Mouse (Mus musculus): ENCODE data around the gene Tmem63c. TPM values are rescaled to one million over a fixed set of nuclear protein-coding genes. Genes with fewer than 3 reads are reported as not detected.

The Tmem63c gene
- total RNA-seq, 1 experiment from 2014 or later = not detected

DNA sequence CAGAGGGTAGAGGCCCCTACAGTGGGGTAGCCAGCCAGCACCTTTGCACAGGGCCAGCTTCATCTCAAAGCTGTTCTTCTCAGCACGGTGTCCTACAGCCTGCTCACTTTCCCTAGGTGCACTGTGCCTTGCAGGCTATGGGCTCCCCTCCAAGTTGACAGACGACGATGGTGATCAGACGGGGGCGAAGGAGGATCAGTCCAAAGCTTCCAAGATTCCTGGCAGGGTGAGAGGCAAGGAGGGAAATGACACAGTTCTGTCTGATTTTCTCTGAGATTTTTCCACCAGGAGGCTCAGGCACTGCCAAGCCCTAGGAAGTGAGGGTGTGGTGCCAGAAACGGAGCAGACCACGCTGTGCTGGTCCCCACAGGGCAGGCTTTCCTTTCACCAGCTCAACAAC, 19.7 kb downstream of the Tmem63c start:
- no peak for ATAC-seq (ENCODE audit: extremely low read depth, insufficient number of reproducible peaks, low FRiP score, poor library complexity, severe bottlenecking)

DNA sequence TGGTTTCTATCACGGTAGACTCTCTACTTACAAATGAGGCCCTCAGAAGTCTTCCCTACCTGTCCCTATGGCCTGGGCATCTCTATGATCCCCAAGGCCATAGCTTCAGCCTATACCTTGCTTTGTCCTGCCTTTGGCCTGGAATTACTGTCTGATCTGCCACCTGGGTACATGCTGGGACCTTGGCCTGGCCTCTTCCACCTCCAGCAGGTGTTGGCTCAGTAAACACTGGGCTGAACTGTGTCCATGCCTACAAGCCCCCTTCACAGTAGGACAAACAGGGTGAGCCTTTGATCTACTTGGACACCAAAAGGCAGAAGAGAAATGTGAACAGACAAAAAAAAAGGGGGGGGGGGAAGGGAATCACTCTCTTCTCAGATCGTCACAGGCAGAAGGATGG, 21.3 kb downstream of the Tmem63c start:
- ATAC-seq (ENCODE audit: extremely low read depth, insufficient number of reproducible peaks, low FRiP score, poor library complexity, severe bottlenecking) = no peak

DNA sequence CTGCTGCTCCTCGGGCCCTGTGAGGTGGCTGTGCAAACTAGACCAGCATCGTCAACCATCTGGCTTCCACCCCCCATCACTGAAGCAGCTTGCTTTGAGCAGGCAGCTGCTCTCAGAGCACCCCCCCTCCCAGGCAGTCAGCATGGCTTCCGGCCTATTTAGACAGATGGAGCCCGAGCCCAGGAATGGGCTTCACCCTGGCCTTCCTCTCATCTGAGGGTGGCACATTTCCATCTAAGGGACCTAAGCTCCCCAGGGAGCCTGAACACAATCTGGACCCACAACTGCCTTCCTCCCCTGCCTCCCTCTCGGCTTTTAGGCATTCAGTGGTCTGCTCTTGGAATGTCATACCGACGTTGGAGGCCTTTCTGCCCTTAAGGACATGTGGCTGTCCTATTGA, 22.1 kb downstream of the Tmem63c start:
- no peak for ATAC-seq (ENCODE audit: extremely low read depth, insufficient number of reproducible peaks, low FRiP score, poor library complexity, severe bottlenecking)

DNA sequence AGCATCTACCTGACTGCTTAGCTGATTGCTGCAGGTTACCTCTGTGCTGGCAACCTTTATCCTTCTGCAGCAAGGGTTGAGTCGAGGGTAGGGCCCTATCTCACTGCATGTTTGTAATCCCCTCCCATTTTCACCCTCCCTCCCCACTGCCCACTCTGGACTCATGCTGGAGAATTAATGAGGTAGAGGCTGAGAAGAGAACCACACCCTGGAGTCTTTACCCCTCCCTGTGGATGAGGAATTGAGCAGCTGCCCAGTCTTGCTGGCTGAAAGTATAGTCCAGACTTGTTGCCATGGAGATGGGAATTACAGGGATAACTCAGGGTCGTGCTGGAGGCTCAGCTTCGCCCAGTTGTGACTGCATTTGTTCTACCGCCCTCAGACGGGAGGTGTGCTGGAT, 23.6 kb downstream of the Tmem63c start:
- no peak for ATAC-seq (ENCODE audit: extremely low read depth, insufficient number of reproducible peaks, low FRiP score, poor library complexity, severe bottlenecking)

DNA sequence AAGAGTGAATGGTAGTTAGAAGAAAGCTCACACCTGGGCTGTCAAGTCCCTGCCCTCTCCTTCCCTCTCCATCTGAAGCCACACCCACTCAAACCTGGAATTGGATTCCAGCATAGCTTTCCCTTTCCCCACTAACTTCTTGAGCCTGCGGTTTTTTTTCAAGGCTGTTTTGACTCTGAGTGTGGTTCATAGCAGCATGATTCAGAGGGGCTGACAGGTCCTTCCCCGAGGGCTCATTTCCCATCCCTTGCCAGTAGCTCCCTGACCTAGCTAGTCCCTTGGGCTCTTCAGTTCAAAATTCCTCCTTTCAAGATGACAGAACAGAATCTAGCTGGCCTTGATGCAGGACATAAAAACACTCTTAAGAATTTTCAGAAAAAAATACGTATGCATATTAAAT, 26.4 kb downstream of the Tmem63c start:
- no peak for ATAC-seq (ENCODE audit: extremely low read depth, insufficient number of reproducible peaks, low FRiP score, poor library complexity, severe bottlenecking)

DNA sequence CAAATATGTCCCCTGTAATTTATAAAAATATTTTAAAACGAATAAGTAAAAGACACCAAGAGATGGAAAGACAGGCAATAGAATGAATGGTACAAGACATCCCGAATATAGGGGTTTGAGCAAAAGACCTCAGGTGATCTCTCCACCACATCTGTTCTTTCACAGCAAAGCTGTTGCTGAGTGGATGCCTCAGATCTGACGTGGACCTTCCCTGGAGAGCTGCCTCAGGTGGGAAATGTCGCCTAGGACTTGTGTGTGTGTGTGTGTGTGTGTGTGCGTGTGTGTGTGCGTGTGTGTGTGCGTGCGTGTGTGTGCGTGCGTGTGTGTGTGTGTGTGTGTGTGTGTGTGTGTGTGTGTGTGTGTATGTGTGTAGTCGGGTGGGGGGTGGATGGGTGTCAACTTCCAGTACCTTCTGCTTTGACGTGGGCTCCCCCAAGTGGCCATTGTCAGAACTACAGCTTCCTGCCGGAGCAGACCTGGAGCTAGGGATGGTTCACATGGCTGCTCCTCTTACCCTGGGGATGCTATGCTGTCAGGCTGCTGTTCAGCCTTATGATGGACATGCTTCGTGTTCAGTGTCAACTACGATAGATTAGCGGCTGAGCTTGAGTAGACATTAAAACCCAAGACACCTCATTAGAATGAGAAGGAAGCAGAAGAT, 31.7 kb downstream of the Tmem63c start:
- ATAC-seq (ENCODE audit: extremely low read depth, insufficient number of reproducible peaks, low FRiP score, poor library complexity, severe bottlenecking) = no peak; the same call in 1 of the 2 replicates

DNA sequence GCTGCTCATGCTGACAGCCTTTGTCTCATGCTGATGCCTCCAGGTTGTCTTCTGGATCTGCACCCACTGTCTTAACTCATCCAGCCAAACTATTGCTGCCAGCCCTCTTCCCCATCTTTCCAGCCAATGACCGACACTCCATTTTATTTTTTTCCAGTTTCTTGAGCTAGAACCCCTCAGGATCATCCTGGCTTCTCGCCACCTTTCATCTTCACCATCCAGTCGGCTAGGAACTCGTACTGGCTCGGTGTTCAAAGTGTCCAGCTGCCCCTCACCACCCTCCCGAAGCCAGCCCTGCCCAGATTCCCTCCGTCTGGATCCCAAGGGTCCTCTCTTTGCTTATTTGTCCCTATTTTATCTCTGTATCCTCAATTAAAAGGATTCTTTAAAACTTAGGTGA, 33.7 kb downstream of the Tmem63c start:
- no peak for ATAC-seq (ENCODE audit: extremely low read depth, insufficient number of reproducible peaks, low FRiP score, poor library complexity, severe bottlenecking)

DNA sequence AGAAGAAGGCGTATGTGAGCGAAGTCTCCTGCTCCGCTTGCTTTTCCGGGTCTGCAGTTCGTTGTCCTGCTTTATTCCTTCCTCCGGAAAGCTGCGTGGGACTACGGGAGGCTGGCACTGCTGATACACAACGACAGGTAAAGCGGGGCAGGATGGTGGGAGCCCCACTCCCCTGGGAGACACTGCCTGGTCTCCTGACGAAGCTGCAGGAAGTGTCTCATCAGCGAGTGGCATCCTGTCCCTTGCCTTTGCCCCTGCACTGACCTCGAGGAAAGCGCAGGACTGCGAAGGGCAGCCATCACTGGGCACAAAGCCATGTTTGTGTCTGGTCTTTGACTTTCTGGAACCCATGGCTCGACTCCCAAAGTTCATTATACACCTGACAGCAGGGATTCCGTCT, 35.9 kb downstream of the Tmem63c start:
- ATAC-seq (ENCODE audit: extremely low read depth, insufficient number of reproducible peaks, low FRiP score, poor library complexity, severe bottlenecking) = no peak

DNA sequence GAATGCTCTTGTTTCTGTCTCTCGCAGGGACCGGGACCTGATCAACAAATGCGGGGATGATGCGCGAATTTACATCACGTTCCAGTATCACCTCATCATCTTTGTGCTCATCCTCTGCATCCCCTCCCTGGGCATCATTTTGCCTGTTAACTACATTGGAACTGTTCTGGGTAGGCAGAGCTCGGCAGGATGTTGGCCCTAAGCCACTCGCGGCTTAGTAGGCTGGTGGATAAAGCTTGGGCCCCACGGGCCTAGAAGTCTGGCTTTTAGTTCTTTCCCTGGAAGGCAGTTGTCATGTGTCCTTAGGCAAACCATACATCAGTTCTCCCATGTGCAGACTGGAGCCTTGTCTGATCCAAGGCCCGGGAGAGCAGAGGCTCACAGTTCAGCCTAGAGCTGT, 44.3 kb downstream of the Tmem63c start:
- no peak for ATAC-seq (ENCODE audit: extremely low read depth, insufficient number of reproducible peaks, low FRiP score, poor library complexity, severe bottlenecking)

DNA sequence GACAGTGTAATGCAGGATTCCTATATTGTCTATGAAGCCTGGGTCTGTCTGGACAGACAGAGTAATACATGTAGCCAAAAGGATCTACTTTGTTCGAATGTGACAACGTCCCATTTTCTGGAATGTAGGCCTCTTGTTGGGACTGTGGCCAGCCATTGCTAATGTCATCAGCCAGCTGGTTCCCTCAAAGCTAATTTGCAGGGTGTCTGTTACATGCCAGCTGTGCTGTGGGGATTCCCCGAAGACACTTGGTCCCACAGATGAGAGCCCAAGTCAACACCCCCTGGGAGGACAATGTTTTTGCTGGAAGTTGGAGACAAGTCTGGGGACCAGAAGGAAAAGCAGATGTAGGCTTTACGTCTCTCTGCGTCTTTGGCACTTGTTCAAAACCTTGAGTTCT, 45.3 kb downstream of the Tmem63c start:
- no peak for ATAC-seq (ENCODE audit: extremely low read depth, insufficient number of reproducible peaks, low FRiP score, poor library complexity, severe bottlenecking)

DNA sequence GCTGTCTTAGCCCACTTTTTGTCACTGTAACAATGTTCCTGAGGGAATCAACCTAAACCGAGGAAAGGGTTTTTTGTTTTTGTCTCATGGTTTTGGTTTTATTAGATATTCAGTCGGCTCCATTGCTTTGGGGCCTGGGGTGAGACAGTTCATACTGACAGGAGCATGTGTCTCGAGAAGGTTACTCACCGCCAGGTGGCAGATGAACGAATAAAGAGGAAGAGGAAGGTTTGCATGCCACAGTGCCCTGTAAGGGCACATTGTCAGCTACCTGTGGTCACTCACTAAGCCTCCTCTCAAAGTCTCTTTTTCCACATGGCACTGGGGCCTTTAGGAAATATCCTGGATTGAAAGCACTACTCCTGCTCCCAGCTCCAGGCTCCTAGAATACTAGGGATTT, 49.4 kb downstream of the Tmem63c start:
- ATAC-seq (ENCODE audit: extremely low read depth, insufficient number of reproducible peaks, low FRiP score, poor library complexity, severe bottlenecking) = no peak

DNA sequence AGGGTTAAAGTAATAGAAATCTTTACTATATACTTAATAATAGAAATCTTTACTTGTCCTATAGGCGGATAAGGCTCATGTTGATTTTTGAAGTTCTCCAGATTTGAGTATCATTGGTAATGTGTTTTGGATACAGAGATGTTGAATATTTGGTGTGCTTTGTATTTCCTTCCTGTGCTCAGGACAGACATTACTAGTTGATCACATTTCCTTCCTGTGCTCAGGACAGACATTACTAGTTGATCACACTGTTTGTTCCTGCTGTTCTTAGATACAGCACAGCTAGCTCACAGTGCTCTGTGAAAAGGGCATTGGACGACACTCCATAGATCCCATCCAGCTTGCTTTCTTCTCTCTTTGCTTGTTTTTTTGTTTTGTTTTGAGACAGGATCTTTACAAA, 55.5 kb downstream of the Tmem63c start:
- no peak for ATAC-seq (ENCODE audit: extremely low read depth, insufficient number of reproducible peaks, low FRiP score, poor library complexity, severe bottlenecking)

DNA sequence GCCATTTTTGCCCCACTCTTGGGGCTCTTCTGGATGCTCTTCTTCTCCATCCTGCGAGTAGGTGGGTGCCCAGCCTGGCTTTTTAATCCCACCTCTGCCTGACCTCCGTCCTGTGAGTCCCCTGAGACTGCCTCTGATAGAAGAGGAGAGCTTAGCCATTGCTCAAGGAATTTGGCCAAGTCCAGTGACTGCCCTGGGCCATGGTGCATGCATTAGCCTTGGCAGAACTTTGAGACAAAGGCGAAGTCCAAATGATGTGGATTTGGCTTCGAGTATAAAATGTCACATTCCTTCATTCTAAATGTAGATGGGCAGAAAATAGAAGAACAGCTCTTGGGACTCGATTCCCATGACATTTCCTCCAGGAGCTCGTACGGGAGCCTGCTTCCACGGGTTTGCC, 61.7 kb downstream of the Tmem63c start:
- ATAC-seq (ENCODE audit: extremely low read depth, insufficient number of reproducible peaks, low FRiP score, poor library complexity, severe bottlenecking) = no peak

DNA sequence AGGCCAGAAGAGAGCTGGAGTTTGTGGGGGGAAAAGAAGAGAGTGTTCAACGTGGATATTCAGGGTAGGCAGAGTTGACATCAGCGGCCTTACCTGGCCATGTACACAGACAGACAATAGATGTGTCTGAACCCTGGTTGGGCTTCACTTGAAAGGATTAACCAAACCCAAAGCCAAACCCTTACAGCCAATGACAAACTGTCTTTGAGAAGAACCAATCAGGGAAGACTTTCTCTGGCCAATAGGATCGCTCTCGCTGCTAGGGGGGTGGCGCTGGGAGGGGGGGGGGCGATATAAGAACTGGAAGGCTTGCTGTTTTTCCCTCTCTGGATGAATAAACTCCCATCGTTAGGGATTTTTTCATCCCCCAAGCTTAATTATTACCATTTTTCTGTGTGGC, 66.1 kb downstream of the Tmem63c start:
- no peak for ATAC-seq (ENCODE audit: extremely low read depth, insufficient number of reproducible peaks, low FRiP score, poor library complexity, severe bottlenecking)

DNA sequence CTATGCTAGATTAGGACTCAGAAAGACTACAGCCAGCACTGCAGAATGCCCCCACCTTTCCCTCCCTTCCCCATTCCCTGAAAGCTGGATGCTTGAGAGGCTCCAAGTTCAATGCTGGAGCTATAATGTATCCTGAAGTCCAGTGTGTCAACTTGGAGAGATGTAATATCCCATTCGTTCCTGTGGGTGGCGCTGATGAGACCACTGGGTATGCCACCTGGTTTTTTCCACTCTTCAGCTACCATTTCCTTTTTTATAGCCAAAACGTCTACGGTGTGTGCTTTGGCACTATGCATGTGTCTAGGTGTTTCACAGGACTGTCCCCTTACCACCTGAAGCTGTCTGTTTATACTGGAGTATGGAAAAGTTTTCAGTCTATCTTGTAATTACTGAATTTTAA, 67.2 kb downstream of the Tmem63c start:
- no peak for ATAC-seq (ENCODE audit: extremely low read depth, insufficient number of reproducible peaks, low FRiP score, poor library complexity, severe bottlenecking)

DNA sequence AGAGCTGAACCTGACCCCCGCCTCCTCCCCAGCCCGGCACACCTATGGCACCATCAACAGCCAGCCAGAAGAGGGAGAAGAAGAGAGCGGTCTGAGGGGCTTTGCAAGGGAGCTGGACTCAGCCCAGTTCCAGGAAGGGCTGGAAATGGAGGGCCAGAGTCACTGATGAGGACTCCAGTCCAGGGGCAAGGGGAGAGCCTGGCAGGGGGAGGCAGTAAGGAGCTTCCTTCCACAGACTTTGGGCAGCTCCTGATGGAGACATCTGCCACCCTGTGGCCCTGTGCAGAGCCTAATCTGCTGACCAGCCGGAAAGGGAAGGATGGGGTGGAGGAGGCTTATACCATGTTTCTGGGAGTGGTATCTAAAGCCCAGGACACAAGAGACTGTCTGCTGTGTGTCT, 68.1 kb downstream of the Tmem63c start:
- no peak for ATAC-seq (ENCODE audit: extremely low read depth, insufficient number of reproducible peaks, low FRiP score, poor library complexity, severe bottlenecking)

DNA sequence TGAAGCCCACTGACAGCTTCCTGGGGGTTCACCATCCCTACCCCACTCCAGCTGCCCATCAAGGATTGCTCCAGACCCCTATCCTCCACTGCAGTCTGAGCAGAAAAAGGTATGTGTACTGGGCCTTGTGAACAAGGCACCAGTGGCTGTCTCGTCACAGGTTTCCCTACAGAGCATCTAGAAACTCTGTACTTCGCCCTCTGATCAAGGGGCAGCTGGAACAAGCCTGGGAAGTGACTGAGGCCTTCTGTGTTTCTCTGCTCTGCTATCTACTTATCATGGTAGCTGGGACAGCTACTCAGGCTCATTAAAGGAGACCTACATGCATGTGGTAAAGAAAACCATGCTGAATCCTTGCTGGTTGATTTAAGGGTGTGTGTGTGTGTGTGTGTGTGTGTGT, 68.6 kb downstream of the Tmem63c start:
- ATAC-seq (ENCODE audit: extremely low read depth, insufficient number of reproducible peaks, low FRiP score, poor library complexity, severe bottlenecking) = no peak

DNA sequence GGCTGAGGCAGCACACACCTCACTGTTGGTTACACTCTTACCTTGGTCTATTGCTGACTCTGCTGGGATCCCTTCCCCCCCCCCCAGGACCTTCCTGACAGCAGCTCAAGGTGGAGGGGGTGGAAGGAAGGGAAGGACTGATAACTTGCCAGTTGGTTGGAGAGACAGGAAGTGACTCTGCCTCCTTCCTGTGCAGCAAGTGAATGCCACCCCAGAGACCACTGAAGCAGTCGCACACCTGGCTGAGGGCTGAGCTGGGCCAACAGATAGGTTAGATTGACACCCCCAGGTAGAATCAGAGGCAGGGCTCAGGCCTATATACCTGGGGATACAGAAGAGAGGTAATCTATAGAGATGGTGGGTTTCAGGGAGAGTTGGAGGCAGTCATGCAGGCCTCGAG, 70.8 kb downstream of the Tmem63c start:
- ATAC-seq (ENCODE audit: extremely low read depth, insufficient number of reproducible peaks, low FRiP score, poor library complexity, severe bottlenecking) = no peak

DNA sequence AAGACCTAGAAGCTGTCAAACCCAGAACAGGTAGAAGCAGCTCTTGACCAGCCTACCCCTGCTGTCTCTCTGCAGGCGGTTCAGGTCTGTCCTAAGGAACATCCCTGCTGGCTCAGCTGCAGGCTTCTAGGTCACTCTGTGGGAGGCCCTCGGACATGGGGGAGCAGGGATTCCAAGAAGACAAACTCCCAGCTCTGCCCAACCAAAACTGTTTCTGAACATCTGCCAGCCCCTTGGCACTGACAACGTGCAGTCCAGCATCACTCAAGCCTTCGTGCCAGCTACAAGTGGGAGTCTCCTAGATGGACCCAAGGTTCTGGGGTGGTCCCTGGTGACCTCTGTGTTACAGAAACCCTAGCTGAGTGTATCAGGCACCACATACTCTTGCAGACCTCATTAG, 72.1 kb downstream of the Tmem63c start:
- ATAC-seq (ENCODE audit: extremely low read depth, insufficient number of reproducible peaks, low FRiP score, poor library complexity, severe bottlenecking) = no peak

DNA sequence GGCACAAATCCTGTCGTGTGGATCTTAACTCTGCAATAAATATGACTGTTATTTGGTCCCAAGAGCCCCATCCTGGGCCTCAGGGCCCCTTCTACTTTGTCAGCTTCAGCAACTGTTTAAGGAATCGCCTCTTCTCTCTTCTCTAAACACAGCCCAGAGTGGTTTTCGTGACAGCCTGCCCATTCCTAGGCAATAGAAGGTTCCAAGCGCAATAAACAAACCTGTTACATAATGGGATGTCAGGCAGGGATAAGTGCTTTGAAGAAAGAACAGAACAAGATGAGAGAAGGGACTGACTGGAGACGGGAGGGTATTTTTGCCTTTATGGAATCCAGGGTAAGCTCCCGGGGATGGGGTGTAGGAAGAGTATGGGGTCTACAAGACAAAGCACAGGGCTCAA, 72.5 kb downstream of the Tmem63c start:
- no peak for ATAC-seq (ENCODE audit: extremely low read depth, insufficient number of reproducible peaks, low FRiP score, poor library complexity, severe bottlenecking)

DNA sequence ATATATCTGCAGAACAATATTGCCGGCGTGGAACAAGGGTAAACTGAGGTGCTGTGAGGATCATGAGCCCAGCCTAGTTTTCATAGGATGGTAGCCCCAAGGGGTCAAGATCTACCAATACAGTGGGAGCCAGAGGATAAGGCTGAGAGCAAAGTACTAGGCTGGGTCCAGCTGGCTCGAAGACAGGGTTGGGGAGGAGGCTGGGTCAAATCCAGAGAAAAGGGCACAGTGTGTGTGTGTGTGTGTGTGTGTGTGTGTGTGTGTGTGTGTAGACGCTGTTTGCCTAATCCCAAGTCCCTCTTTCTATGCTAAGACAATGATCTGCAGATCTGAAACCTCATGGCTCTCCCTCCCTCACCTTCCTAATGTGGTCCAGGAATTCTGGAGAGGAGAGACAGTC, 79.2 kb downstream of the Tmem63c start:
- ATAC-seq (ENCODE audit: extremely low read depth, insufficient number of reproducible peaks, low FRiP score, poor library complexity, severe bottlenecking) = no peak
